Mouse (Mus musculus) heart, embryonic 14.5 days (tissue): ENCODE measurements around the gene Cbfa2t3. TPM values are rescaled to one million over a fixed set of nuclear protein-coding genes. Genes with fewer than 3 reads are reported as not detected.

ENCODE experiments used
- microRNA-seq: library from miRNA; unstranded; fragments of <30 nt; microRNA quantifications from one replicate; pipeline ENCODE4, GENCODE M21; 2016
- polyA plus RNA-seq: library from polyadenylated mRNA; unstranded; fragments of >200 nt; fragmentation: Nextera tagmentation; extraction: Ambion mirVana; gene quantifications from 2 replicates; pipeline ENCODE4 v1.2.1, GENCODE M21; 2014

Cbfa2t3 gene
- polyA plus RNA-seq, 1 experiment from 2014 or later: 6.2 TPM

Small RNA genes within 50 kb of the gene (microRNA-seq; reads per million reads assigned to microRNA genes)
- gene Mir6396: not detected

Other genes with a start within 250 kb of the Cbfa2t3 start
- gene Snai3, start 238.4 kb downstream of the Cbfa2t3 start, polyA plus RNA-seq: 2.6 TPM in 2 replicates
- gene Rnf166, start 223.0 kb downstream of the Cbfa2t3 start, polyA plus RNA-seq: 39.8 and 40.8 TPM in 2 replicates
- gene Ctu2, start 223.0 kb downstream of the Cbfa2t3 start, polyA plus RNA-seq: 24.9 and 33.0 TPM in 2 replicates
- 14.9 and 16.3 TPM in 2 replicates for gene Piezo1, start 147.8 kb downstream of the Cbfa2t3 start, polyA plus RNA-seq
- 23.2 and 27.6 TPM in 2 replicates for gene Cdt1, start 131.1 kb downstream of the Cbfa2t3 start, polyA plus RNA-seq
- 240 and 243 TPM in 2 replicates for gene Aprt, start 122.2 kb downstream of the Cbfa2t3 start, polyA plus RNA-seq
- gene Galns, start 87.6 kb downstream of the Cbfa2t3 start, polyA plus RNA-seq: 10.3 and 11.2 TPM in 2 replicates
- gene Trappc2l, start 87.5 kb downstream of the Cbfa2t3 start, polyA plus RNA-seq: 78.2 and 84.8 TPM in 2 replicates
- not detected in 2 replicates for gene Pabpn1l, start 76.4 kb downstream of the Cbfa2t3 start, polyA plus RNA-seq
- 15.1 and 15.4 TPM in 2 replicates for gene Acsf3, start 76.4 kb upstream of the Cbfa2t3 start, polyA plus RNA-seq
- 0.05 and 0.19 TPM in 2 replicates for gene Cdh15, start 148.9 kb upstream of the Cbfa2t3 start, polyA plus RNA-seq